Mouse (Mus musculus) MEL (cell line): ENCODE data around the gene Sun5. TPM values are rescaled to one million over a fixed set of nuclear protein-coding genes. Genes with fewer than 3 reads are reported as not detected.

Source experiments
- DNase-seq: peaks from one replicate; pipeline ENCODE4 v3.0.0; 2011; ENCODE audit warnings: low read depth, low spot score
- H3K27ac ChIP-seq: 2 replicates; pipeline ENCODE4 v1.5.1; 2012; ENCODE audit warnings: low read depth, mild to moderate bottlenecking, control low read depth, low read length, moderate library complexity; ENCODE audit not compliant: control insufficient read depth
- H3K27me3 ChIP-seq, 2 experiments: fragments of 150-350 bp in 1 of 2; sonication (generic) in 1 of 2; 2 replicates each; pipeline ENCODE4 v1.6.1; 2012; ENCODE audit warnings: low read length in 2 of 2, mild to moderate bottlenecking in 2 of 2, improper control_type of control experiment in 1 of 2, moderate library complexity in 1 of 2; ENCODE audit not compliant: insufficient read depth in 2 of 2, control insufficient read depth in 1 of 2
- H3K36me3 ChIP-seq, 2 experiments: 2 replicates each; pipeline ENCODE4 v1.6.1; 2012 to 2014; ENCODE audit warnings: low read length in 2 of 2, improper control_type of control experiment in 1 of 2, inconsistent platforms in 1 of 2, mild to moderate bottlenecking in 1 of 2; ENCODE audit not compliant: insufficient read depth in 2 of 2, control insufficient read depth in 1 of 2
- H3K4me1 ChIP-seq, 2 experiments: fragments of 150-350 bp in 1 of 2; sonication (generic) in 1 of 2; 2 replicates each; pipeline ENCODE4 v1.6.1; 2012; ENCODE audit warnings: low read length in 2 of 2, improper control_type of control experiment in 1 of 2, mild to moderate bottlenecking in 1 of 2; ENCODE audit not compliant: insufficient read depth in 2 of 2, control insufficient read depth in 1 of 2
- H3K4me3 ChIP-seq, 2 experiments: fragments of 150-350 bp in 1 of 2; sonication (generic) in 1 of 2; 2 replicates each; pipeline ENCODE4 v1.5.1; 2012; ENCODE audit warnings: low read depth in 2 of 2, low read length in 2 of 2, mild to moderate bottlenecking in 2 of 2, moderate library complexity in 2 of 2, control low read depth in 1 of 2, improper control_type of control experiment in 1 of 2; ENCODE audit not compliant: control insufficient read depth in 1 of 2, insufficient read depth in 1 of 2
- H3K79me2 ChIP-seq: 2 replicates; pipeline ENCODE4 v1.6.1; 2012; ENCODE audit warnings: mild to moderate bottlenecking, low read length, moderate library complexity; ENCODE audit not compliant: control insufficient read depth, poor library complexity, insufficient read depth
- H3K9ac ChIP-seq: 2 replicates; pipeline ENCODE4 v1.6.1; 2012; ENCODE audit warnings: low read depth, mild to moderate bottlenecking, control low read depth, low read length, moderate library complexity; ENCODE audit not compliant: control insufficient read depth, poor library complexity, severe bottlenecking
- H3K9me3 ChIP-seq: fragments of 150-350 bp; sonication (generic); replicated peaks from 2 replicates; pipeline ENCODE4 v1.6.1; 2012; ENCODE audit warnings: mild to moderate bottlenecking, low read length, improper control_type of control experiment, moderate library complexity; ENCODE audit not compliant: insufficient read depth
- CHD2 ChIP-seq: IDR thresholded peaks from 2 replicates; pipeline ENCODE4 v1.6.1; 2011; ENCODE audit warnings: low read length, improper control_type of control experiment
- E2F4 ChIP-seq: IDR thresholded peaks from 2 replicates; pipeline ENCODE4 v1.6.1; 2011; ENCODE audit warnings: low read depth, low read length, improper control_type of control experiment, borderline replicate concordance
- ELF1 ChIP-seq: IDR thresholded peaks from 2 replicates; pipeline ENCODE4 v1.6.1; 2014; ENCODE audit warnings: low read depth, mild to moderate bottlenecking, inconsistent platforms, low read length, improper control_type of control experiment, moderate library complexity
- GABPA ChIP-seq: IDR thresholded peaks from 2 replicates; pipeline ENCODE4 v1.6.1; 2012; ENCODE audit warnings: low read depth, mild to moderate bottlenecking, inconsistent platforms, low read length, improper control_type of control experiment, moderate library complexity
- JUND ChIP-seq: IDR thresholded peaks from 2 replicates; pipeline ENCODE4 v1.6.1; 2011; ENCODE audit warnings: low read depth, mild to moderate bottlenecking, improper control_type of control experiment, low read length
- MAX ChIP-seq: IDR thresholded peaks from 2 replicates; pipeline ENCODE4 v1.6.1; 2011; ENCODE audit warnings: low read length, improper control_type of control experiment
- MEF2A ChIP-seq: IDR thresholded peaks from 2 replicates; pipeline ENCODE4 v1.6.1; 2014; ENCODE audit warnings: low read depth, mild to moderate bottlenecking, inconsistent platforms, low read length, improper control_type of control experiment; ENCODE audit not compliant: poor library complexity, insufficient replicate concordance, severe bottlenecking; ENCODE audit errors: extremely low read depth
- MYB ChIP-seq: IDR thresholded peaks from 2 replicates; pipeline ENCODE4 v1.6.1; 2011; ENCODE audit warnings: mild to moderate bottlenecking, low read depth, low read length, improper control_type of control experiment
- POLR2AphosphoS2 ChIP-seq: IDR thresholded peaks from 2 replicates; pipeline ENCODE4 v1.6.1; 2011; ENCODE audit warnings: low read length, improper control_type of control experiment
- POLR2AphosphoS5 ChIP-seq: IDR thresholded peaks from 2 replicates; pipeline ENCODE4 v1.6.1; 2012; ENCODE audit warnings: low read depth, borderline replicate concordance, mild to moderate bottlenecking, inconsistent platforms, low read length, moderate library complexity, mixed read lengths
- RCOR1 ChIP-seq: IDR thresholded peaks from 2 replicates; pipeline ENCODE4 v1.6.1; 2012; ENCODE audit warnings: low read depth, mild to moderate bottlenecking, inconsistent platforms, low read length, improper control_type of control experiment
- SIN3A ChIP-seq: IDR thresholded peaks from 2 replicates; pipeline ENCODE4 v1.6.1; 2012; ENCODE audit warnings: low read length, improper control_type of control experiment, inconsistent platforms
- SMC3 ChIP-seq: IDR thresholded peaks from 2 replicates; pipeline ENCODE4 v1.6.1; 2011; ENCODE audit warnings: low read depth, low read length, improper control_type of control experiment
- TBP ChIP-seq: IDR thresholded peaks from 2 replicates; pipeline ENCODE4 v1.8.0; 2011; ENCODE audit warnings: low read depth, low read length, improper control_type of control experiment
- USF2 ChIP-seq, 2 experiments: IDR thresholded peaks; 2 replicates each; pipeline ENCODE4 v1.6.1; 2011 to 2012; ENCODE audit warnings: improper control_type of control experiment in 2 of 2, low read length in 2 of 2, borderline replicate concordance in 1 of 2, inconsistent platforms in 1 of 2, low read depth in 1 of 2, mild to moderate bottlenecking in 1 of 2; ENCODE audit not compliant: insufficient read depth in 1 of 2
- ZKSCAN1 ChIP-seq: IDR thresholded peaks from 2 replicates; pipeline ENCODE4 v1.6.1; 2012; ENCODE audit warnings: low read depth, mild to moderate bottlenecking, inconsistent platforms, low read length, improper control_type of control experiment, moderate library complexity
- polyA plus RNA-seq, 2 experiments: library from polyadenylated mRNA; stranded (reverse) in 1 of 2; unstranded in 1 of 2; fragments of >175 nt in 1 of 2; fragments of >200 nt in 1 of 2; gene quantifications; 2 replicates each; pipeline versions ENCODE4 v1.2.1 to v1.2.4; 2012; ENCODE audit warnings: low replicate concordance in 2 of 2, low read depth in 1 of 2; ENCODE audit not compliant: insufficient read length in 2 of 2, insufficient read depth in 1 of 2, missing spikeins in 1 of 2
- total RNA-seq: library from RNA; depleted of rRNA; stranded (reverse); fragments of 300-350 nt; gene quantifications from 2 replicates; pipeline ENCODE4 v1.2.3, GENCODE M21; 2012

The Sun5 gene
- total and polyA plus RNA-seq, 3 experiments, result not detected

GRCm38 (mm10) chr2:153900088-153900487, 29.2 kb upstream of the Sun5 start, which contains the start of gene Bpifb6:
Gene Bpifb6, plus strand, starts transcription at chr2:153900388.
- no peak within 1 kb of the TSS for H3K4me3 ChIP-seq
- no peak within 1 kb of the TSS for H3K9ac ChIP-seq
- H3K36me3 ChIP-seq, result no peaks in the 10 kb centered on the region
- H3K27me3 ChIP-seq, result no peaks in the 10 kb centered on the region
- no peak for DNase-seq
- no peaks in the 10 kb centered on the region for H3K79me2 ChIP-seq
- no peak within 1 kb of the TSS for H3K27ac ChIP-seq
- no peaks in the 10 kb centered on the region for H3K9me3 ChIP-seq
- no peaks in the 10 kb centered on the region for H3K4me1 ChIP-seq
- TF ChIP-seq POLR2AphosphoS2 (no peak), MYB (no peak), SIN3A (no peak), RCOR1 (no peak), TBP (no peak)

DNA sequence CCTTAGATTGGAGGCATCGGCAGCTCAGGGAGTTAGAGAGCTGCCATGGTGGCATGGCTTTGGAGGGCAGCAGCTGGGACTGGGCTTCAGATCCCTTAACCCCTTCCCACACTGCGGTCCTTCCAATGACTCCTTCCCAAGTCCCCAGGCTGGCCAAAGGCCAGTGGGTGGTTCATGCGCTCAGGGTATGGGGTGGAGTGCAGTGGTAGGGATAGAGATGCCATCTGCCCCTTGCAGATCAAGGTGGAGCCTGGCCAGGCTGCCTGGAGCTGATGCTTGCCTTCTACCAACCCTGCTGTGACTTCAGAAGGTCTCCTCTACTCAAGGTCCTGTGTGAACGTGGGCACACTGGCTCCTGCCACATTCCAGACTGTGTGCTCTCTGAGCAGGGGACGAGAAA, 28.2 kb upstream of the Sun5 start:
- Histone ChIP-seq H3K4me1 (no peaks in the 10 kb centered on the region), H3K9me3 (no peaks in the 10 kb centered on the region), H3K79me2 (no peaks in the 10 kb centered on the region), H3K27ac (no peak overlapping the region), H3K4me3 (no peak overlapping the region), H3K36me3 (no peaks in the 10 kb centered on the region), H3K27me3 (no peaks in the 10 kb centered on the region), H3K9ac (no peak overlapping the region)
- TF ChIP-seq ELF1, result no peak
- no peak for TF ChIP-seq E2F4
- no peak for DNase-seq

- H3K27me3 ChIP-seq, result no peaks in the 10 kb centered on the region; a peak in 1 of 4 replicates
- no peak for TF ChIP-seq MEF2A
- no peak for TF ChIP-seq POLR2AphosphoS5
- H3K79me2 ChIP-seq, result no peaks in the 10 kb centered on the region
- no peak within 1 kb of the TSS for H3K27ac ChIP-seq
- H3K9me3 ChIP-seq, result no peaks in the 10 kb centered on the region
- H3K4me1 ChIP-seq, result no peaks in the 10 kb centered on the region
- H3K4me3 ChIP-seq, result no peak within 1 kb of the TSS
- no peaks in the 10 kb centered on the region for H3K36me3 ChIP-seq
- DNase-seq, result no peak
- no peak within 1 kb of the TSS for H3K9ac ChIP-seq
Measured at GRCm38 (mm10) chr2:153874745-153875144, 3.9 kb upstream of the Sun5 start, which contains the start of gene Bpifb2. Gene Bpifb2, plus strand, starts transcription at chr2:153875045.

DNA sequence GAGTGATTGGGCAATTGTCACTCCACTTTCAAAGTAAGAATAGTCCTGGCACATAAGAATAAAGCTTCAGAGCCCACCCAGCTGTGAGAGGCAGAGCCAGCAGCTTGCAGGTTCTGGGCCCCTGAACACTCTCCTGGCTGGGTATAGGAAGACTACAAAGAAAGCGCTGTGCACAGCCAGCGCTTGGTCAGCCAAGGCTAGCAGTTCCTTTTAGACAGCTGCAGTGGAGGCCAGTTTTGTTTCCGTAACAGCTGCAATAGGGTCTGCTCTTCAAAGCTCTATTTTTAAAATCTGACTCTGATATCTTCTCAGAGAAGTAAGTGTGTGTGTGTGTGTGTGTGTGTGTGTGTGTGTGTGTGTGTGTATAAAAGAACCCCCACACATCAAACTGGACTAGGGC, 8.9 kb downstream of the Sun5 start:
- DNase-seq, result no peak
- Histone ChIP-seq H3K9ac (no peak overlapping the region), H3K4me3 (no peak overlapping the region), H3K36me3 (no peaks in the 10 kb centered on the region), H3K9me3 (no peaks in the 10 kb centered on the region), H3K4me1 (no peaks in the 10 kb centered on the region), H3K27me3 (no peaks in the 10 kb centered on the region), H3K27ac (no peak overlapping the region), H3K79me2 (no peaks in the 10 kb centered on the region)
- TF ChIP-seq MAX (no peak), JUND (no peak), ZKSCAN1 (no peak), CHD2 (no peak), USF2 (IDR thresholded peaks at IDR 0.05; ENCODE audit: borderline replicate concordance in 1 of 2, insufficient read depth in 1 of 2, low read depth in 1 of 2, low read length in 2 of 2) (no peak), GABPA (no peak), SMC3 (no peak), RCOR1 (no peak)
